Mouse (Mus musculus) intestine, embryonic 14.5 days (tissue): ENCODE measurements around the gene Cabp2. TPM values are rescaled to one million over a fixed set of nuclear protein-coding genes. Genes with fewer than 3 reads are reported as not detected.
"Not testable (repeated sequence)": the region's sequence is repeated elsewhere in the genome, so short reads cannot be mapped to it uniquely, and the experiment has no call there.

Experiments used
- ATAC-seq: fragments of 200-750 bp; cut with Nextera tagmentation; replicated peaks from 2 replicates; pipeline ENCODE4 v1.8.0; 2017; ENCODE audit warnings: low read depth, moderate number of reproducible peaks, moderate TSS enrichment, moderate library complexity; ENCODE audit not compliant: low FRiP score, low TSS enrichment
- DNase-seq: peaks from one replicate; pipeline ENCODE4 v3.0.0-alpha.2; 2018; ENCODE audit warnings: low spot score
- H3K27ac ChIP-seq: fragments of 300-500 bp; sonication (generic); 2 replicates; pipeline ENCODE4 v1.5.1; 2014; ENCODE audit warnings: low read depth, mild to moderate bottlenecking, control low read depth
- H3K27me3 ChIP-seq: fragments of 300-500 bp; sonication (generic); replicated peaks from 2 replicates; pipeline ENCODE4 v1.6.1; 2014; ENCODE audit warnings: low read length, control low read depth; ENCODE audit not compliant: control insufficient read depth, insufficient read depth
- H3K36me3 ChIP-seq: fragments of 300-500 bp; sonication (generic); 2 replicates; pipeline ENCODE4 v1.6.1; 2014; ENCODE audit warnings: low read length, control low read depth; ENCODE audit not compliant: control insufficient read depth, insufficient read depth
- H3K4me1 ChIP-seq: fragments of 300-500 bp; sonication (generic); replicated peaks from 2 replicates; pipeline ENCODE4 v1.6.1; 2014; ENCODE audit warnings: low read length, control low read depth, mixed read lengths; ENCODE audit not compliant: control insufficient read depth, insufficient read depth
- H3K4me2 ChIP-seq: fragments of 300-500 bp; sonication (generic); 2 replicates; pipeline ENCODE4 v1.6.1; 2014; ENCODE audit warnings: low read length
- H3K4me3 ChIP-seq: fragments of 300-500 bp; sonication (generic); 2 replicates; pipeline ENCODE4 v1.5.1; 2014; ENCODE audit warnings: low read depth, low read length, control low read depth, mixed read lengths
- H3K9ac ChIP-seq: fragments of 300-500 bp; sonication (generic); 2 replicates; pipeline ENCODE4 v1.6.1; 2014; ENCODE audit warnings: mild to moderate bottlenecking, low read length
- H3K9me3 ChIP-seq: fragments of 300-500 bp; sonication (generic); 2 replicates; pipeline ENCODE4 v1.6.1; 2016; ENCODE audit warnings: low read length, control low read depth; ENCODE audit not compliant: control insufficient read depth
- WGBS: fragments of 180-500 bp; shearing (Covaris S2); extraction: QIAGEN DNeasy Blood & Tissue Kit; methylation state at CpG from one replicate; pipeline ENCODE4 v1.1.7; 2014; 5-methylcytosine and 5-hydroxymethylcytosine counted together
- polyA plus RNA-seq: library from polyadenylated mRNA; unstranded; fragments of >200 nt; fragmentation: Nextera tagmentation; extraction: Ambion mirVana; gene quantifications from 2 replicates; pipeline ENCODE4 v1.2.1, GENCODE M21; 2014

Gene Cabp2
- polyA plus RNA-seq, 1 experiment from 2014 or later: 0.57 TPM

- H3K9me3 ChIP-seq: no peaks in the 10 kb centered on the region
- no peak overlapping the region for H3K9ac ChIP-seq
- no peaks in the 10 kb centered on the region for H3K4me1 ChIP-seq
- H3K27ac ChIP-seq: no peak overlapping the region
- no peak for DNase-seq
- H3K36me3 ChIP-seq: no peaks in the 10 kb centered on the region
- WGBS: 83% methylated on average over 5 of the region's 5 CpGs
- H3K4me3 ChIP-seq: no peak overlapping the region
- no peaks in the 10 kb centered on the region for H3K27me3 ChIP-seq
- no peak overlapping the region for H3K4me2 ChIP-seq
- ATAC-seq: no peak
Observed at GRCm38 (mm10) chr19:4058581-4058980, 22.8 kb upstream of the Cabp2 start.

DNA sequence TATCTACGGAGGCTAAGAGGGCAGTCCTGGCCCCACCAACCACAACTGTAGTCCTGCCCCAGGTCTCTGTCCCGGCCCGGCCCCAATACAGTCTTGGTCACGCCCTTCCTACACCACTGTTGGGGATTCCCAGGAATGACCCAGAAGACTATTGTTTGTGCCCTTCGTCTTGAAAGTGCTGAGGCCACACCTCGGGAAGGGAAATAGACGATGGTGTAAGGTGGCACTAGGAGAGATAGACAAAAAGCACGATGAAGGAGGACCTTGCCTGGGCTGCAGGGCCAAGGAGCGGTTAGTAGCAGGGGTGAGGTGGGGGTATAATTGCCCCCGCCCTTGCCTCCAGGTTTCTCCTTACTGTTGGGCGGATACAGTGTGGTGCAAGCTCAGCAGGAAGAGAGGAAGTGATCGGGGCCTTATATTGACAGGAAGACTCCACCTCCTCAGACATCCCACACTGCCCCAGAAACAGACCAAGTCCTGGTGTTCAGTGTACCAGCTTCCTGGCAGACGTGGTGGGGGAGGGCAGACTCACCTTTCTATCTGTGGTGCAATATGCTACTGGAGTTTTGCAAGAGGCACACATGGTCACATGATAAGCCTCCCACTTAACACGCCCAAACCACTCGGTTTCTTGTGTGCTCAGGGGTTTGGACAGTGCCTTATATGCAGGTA, 22.2 kb upstream of the Cabp2 start, which contains the start of gene Gstp3:
Gene Gstp3 (minus strand): TSS at position 501 of the 672 bp plus-strand sequence.
- no peak within 1 kb of the TSS for H3K4me2 ChIP-seq
- no peaks in the 10 kb centered on the region for H3K36me3 ChIP-seq
- no peaks in the 10 kb centered on the region for H3K4me1 ChIP-seq
- H3K9me3 ChIP-seq: no peaks in the 10 kb centered on the region
- DNase-seq (no peak), ATAC-seq (no peak)
- H3K27me3 ChIP-seq: no peaks in the 10 kb centered on the region
- H3K27ac ChIP-seq: no peak within 1 kb of the TSS
- no peak within 1 kb of the TSS for H3K9ac ChIP-seq
- 71% methylated on average over 15 of the region's 15 CpGs for WGBS
- H3K4me3 ChIP-seq: no peak within 1 kb of the TSS

- not testable (repeated sequence) for H3K27ac ChIP-seq, H3K9ac ChIP-seq, ATAC-seq, H3K4me3 ChIP-seq, DNase-seq, H3K36me3 ChIP-seq, H3K4me1 ChIP-seq, H3K9me3 ChIP-seq, H3K27me3 ChIP-seq, H3K4me2 ChIP-seq
- 91% methylated on average over 8 of the region's 8 CpGs for WGBS
Observed at GRCm38 (mm10) chr19:4060044-4060898, 21.1 kb upstream of the Cabp2 start.

DNA sequence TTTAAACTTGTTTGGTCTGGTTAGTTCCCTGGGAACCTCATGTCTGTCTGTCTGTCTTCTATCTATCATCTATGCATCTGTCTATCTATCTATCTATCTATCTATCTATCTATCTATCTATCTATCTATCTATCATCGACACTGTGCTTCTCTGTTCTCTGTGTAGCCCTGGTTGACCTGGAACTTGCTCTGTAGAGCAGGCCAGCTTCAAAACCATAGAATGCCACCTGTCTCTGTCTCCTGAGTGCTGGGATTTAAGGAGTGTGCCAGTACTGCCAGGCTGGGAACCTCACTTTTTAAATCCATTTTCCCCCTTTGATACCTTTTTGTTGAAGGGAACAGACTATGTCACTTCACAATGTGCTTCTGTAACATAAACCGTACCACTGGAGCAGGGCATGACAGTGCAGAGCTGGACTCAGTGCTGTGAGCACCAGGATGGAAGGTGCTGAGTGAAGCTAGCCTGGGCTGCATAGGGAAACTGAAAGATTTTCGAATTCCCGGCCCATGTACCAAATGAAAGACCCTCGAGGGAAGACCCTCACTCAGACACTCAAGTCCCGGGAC, 20.4 kb upstream of the Cabp2 start:
- 95% methylated on average over 5 of the region's 6 CpGs for WGBS
- H3K9ac ChIP-seq: no peak overlapping the region
- H3K4me3 ChIP-seq: no peak overlapping the region
- H3K9me3 ChIP-seq: no peaks in the 10 kb centered on the region
- H3K27ac ChIP-seq: no peak overlapping the region
- H3K27me3 ChIP-seq: no peaks in the 10 kb centered on the region
- H3K4me1 ChIP-seq: no peaks in the 10 kb centered on the region
- no peak for ATAC-seq
- no peaks in the 10 kb centered on the region for H3K36me3 ChIP-seq
- no peak overlapping the region for H3K4me2 ChIP-seq
- DNase-seq: no peak

- ATAC-seq, H3K9ac ChIP-seq, DNase-seq, H3K36me3 ChIP-seq, H3K27ac ChIP-seq, H3K4me2 ChIP-seq, H3K9me3 ChIP-seq, H3K4me3 ChIP-seq, H3K4me1 ChIP-seq, H3K27me3 ChIP-seq: not testable (repeated sequence)
- 80% methylated on average over 2 of the region's 4 CpGs for WGBS
Observed at GRCm38 (mm10) chr19:4063357-4063756, 18.0 kb upstream of the Cabp2 start.

- H3K4me2 ChIP-seq, H3K4me1 ChIP-seq, H3K27ac ChIP-seq, H3K9ac ChIP-seq, H3K4me3 ChIP-seq, DNase-seq, ATAC-seq, H3K36me3 ChIP-seq, H3K9me3 ChIP-seq, H3K27me3 ChIP-seq: not testable (repeated sequence)
- 21% methylated on average over 4 of the region's 11 CpGs for WGBS
Observed at GRCm38 (mm10) chr19:4064501-4064900, 16.9 kb upstream of the Cabp2 start.

- H3K27me3 ChIP-seq: no peaks in the 10 kb centered on the region
- no peaks in the 10 kb centered on the region for H3K9me3 ChIP-seq
- WGBS: 82% methylated on average over 6 of the region's 6 CpGs
- ATAC-seq (no peak), DNase-seq (no peak)
- H3K27ac ChIP-seq: no peak overlapping the region
- H3K4me3 ChIP-seq: no peak overlapping the region
- no peak overlapping the region for H3K9ac ChIP-seq
- no peak overlapping the region for H3K4me2 ChIP-seq
- H3K36me3 ChIP-seq: no peaks in the 10 kb centered on the region
- H3K4me1 ChIP-seq: no peaks in the 10 kb centered on the region
Observed at GRCm38 (mm10) chr19:4066280-4066679, 15.1 kb upstream of the Cabp2 start.

GRCm38 (mm10) chr19:4066877-4067276, 14.5 kb upstream of the Cabp2 start:
- Histone ChIP-seq H3K4me3 (no peak overlapping the region), H3K9me3 (no peaks in the 10 kb centered on the region), H3K27ac (no peak overlapping the region), H3K4me1 (no peaks in the 10 kb centered on the region), H3K36me3 (no peaks in the 10 kb centered on the region), H3K4me2 (no peak overlapping the region), H3K27me3 (no peaks in the 10 kb centered on the region), H3K9ac (no peak overlapping the region)
- DNase-seq: no peak
- no peak for ATAC-seq
